Mouse (Mus musculus): ENCODE measurements around the gene Flot1. TPM values are rescaled to one million over a fixed set of nuclear protein-coding genes. Genes with fewer than 3 reads are reported as not detected.
A peak's percentile ranks its signal among the peaks of the same experiment; 100 is the strongest.

Flot1 gene
- polyA plus RNA-seq, 1 experiment from 2014 or later = 53.7 TPM

- WGBS = 93% methylated on average over 2 of the region's 2 CpGs
- Histone ChIP-seq H3K9me3 (no peaks in the 10 kb centered on the region), H3K4me1 (no peaks in the 10 kb centered on the region), H3K27ac (no peak overlapping the region), H3K36me3 (replicated peaks) (no peaks in the 10 kb centered on the region), H3K27me3 (no peaks in the 10 kb centered on the region), H3K4me3 (replicated peaks) (no peak overlapping the region), H3K9ac (no peak overlapping the region), H3K4me2 (no peak overlapping the region)
- ATAC-seq (ENCODE audit: low FRiP score) = no peak
These were observed 30.2 kb upstream of the Flot1 start for GRCm38 (mm10) chr17:35792837-35793236.

GRCm38 (mm10) chr17:35795099-35795498 lies 27.9 kb upstream of the Flot1 start:
- no peaks in the 10 kb centered on the region for H3K9me3 ChIP-seq
- H3K9ac ChIP-seq = no peak overlapping the region
- 59% methylated on average over 2 of the region's 2 CpGs for WGBS
- no peak overlapping the region for H3K4me2 ChIP-seq
- no peaks in the 10 kb centered on the region for H3K27me3 ChIP-seq
- H3K36me3 ChIP-seq (replicated peaks) = no peaks in the 10 kb centered on the region
- H3K4me1 ChIP-seq = no peaks in the 10 kb centered on the region
- no peak overlapping the region for H3K27ac ChIP-seq
- no peak overlapping the region for H3K4me3 ChIP-seq (replicated peaks)
- ATAC-seq (ENCODE audit: low FRiP score) = no peak

GRCm38 (mm10) chr17:35795656-35796055 lies 27.4 kb upstream of the Flot1 start:
- no peak overlapping the region for H3K4me2 ChIP-seq
- no peaks in the 10 kb centered on the region for H3K4me1 ChIP-seq
- H3K27me3 ChIP-seq = no peaks in the 10 kb centered on the region
- H3K9ac ChIP-seq = no peak overlapping the region
- H3K27ac ChIP-seq = no peak overlapping the region
- ATAC-seq (ENCODE audit: low FRiP score) = no peak
- WGBS = 75% methylated on average over 6 of the region's 6 CpGs
- H3K36me3 ChIP-seq (replicated peaks) = no peaks in the 10 kb centered on the region
- no peak overlapping the region for H3K4me3 ChIP-seq (replicated peaks)
- no peaks in the 10 kb centered on the region for H3K9me3 ChIP-seq

GRCm38 (mm10) chr17:35796835-35797234 lies 26.2 kb upstream of the Flot1 start:
- Histone ChIP-seq H3K4me3 (replicated peaks) (no peak overlapping the region), H3K4me1 (no peaks in the 10 kb centered on the region), H3K9ac (no peak overlapping the region), H3K36me3 (replicated peaks) (no peaks in the 10 kb centered on the region), H3K27me3 (no peaks in the 10 kb centered on the region), H3K27ac (no peak overlapping the region), H3K4me2 (no peak overlapping the region), H3K9me3 (no peaks in the 10 kb centered on the region)
- WGBS = 68% methylated on average over 5 of the region's 5 CpGs
- no peak for ATAC-seq (ENCODE audit: low FRiP score)

GRCm38 (mm10) chr17:35800905-35801304 lies 22.1 kb upstream of the Flot1 start:
- 75% methylated on average over 2 of the region's 2 CpGs for WGBS
- Histone ChIP-seq H3K27me3 (no peaks in the 10 kb centered on the region), H3K4me2 (no peak overlapping the region), H3K4me1 (peaks cover 4% of the 10 kb centered on the region; the same call in 1 of the 2 replicates), H3K36me3 (replicated peaks) (no peaks in the 10 kb centered on the region), H3K4me3 (replicated peaks) (no peak overlapping the region), H3K27ac (no peak overlapping the region), H3K9me3 (no peaks in the 10 kb centered on the region), H3K9ac (no peak overlapping the region)
- ATAC-seq (ENCODE audit: low FRiP score) = no peak

GRCm38 (mm10) chr17:35803020-35803419 lies 20.0 kb upstream of the Flot1 start:
- WGBS = 61% methylated on average over 6 of the region's 6 CpGs
- Histone ChIP-seq H3K36me3 (replicated peaks) (no peaks in the 10 kb centered on the region), H3K4me2 (no peak overlapping the region), H3K4me1 (peaks cover 4% of the 10 kb centered on the region; the same call in 1 of the 2 replicates), H3K9ac (no peak overlapping the region), H3K27me3 (no peaks in the 10 kb centered on the region), H3K27ac (no peak overlapping the region), H3K9me3 (no peaks in the 10 kb centered on the region), H3K4me3 (replicated peaks) (no peak overlapping the region)
- ATAC-seq (ENCODE audit: low FRiP score) = no peak

GRCm38 (mm10) chr17:35803858-35804399 lies 19.1 kb upstream of the Flot1 start:
- no peaks in the 10 kb centered on the region for H3K27me3 ChIP-seq
- no peaks in the 10 kb centered on the region for H3K36me3 ChIP-seq (replicated peaks)
- peaks cover 4% of the 10 kb centered on the region; the same call in 1 of the 2 replicates for H3K4me1 ChIP-seq
- no peak overlapping the region for H3K4me2 ChIP-seq
- WGBS = 88% methylated on average over 4 of the region's 4 CpGs
- no peak overlapping the region for H3K27ac ChIP-seq
- no peak overlapping the region for H3K9ac ChIP-seq
- no peak for ATAC-seq (ENCODE audit: low FRiP score)
- no peak overlapping the region for H3K4me3 ChIP-seq (replicated peaks)
- no peaks in the 10 kb centered on the region for H3K9me3 ChIP-seq

GRCm38 (mm10) chr17:35808073-35808472 lies 15.0 kb upstream of the Flot1 start:
- Histone ChIP-seq H3K4me3 (replicated peaks) (no peak overlapping the region), H3K4me1 (peaks cover 1% of the 10 kb centered on the region; the same call in 1 of the 2 replicates), H3K27ac (no peak overlapping the region), H3K4me2 (no peak overlapping the region), H3K9ac (no peak overlapping the region), H3K9me3 (no peaks in the 10 kb centered on the region), H3K36me3 (replicated peaks) (no peaks in the 10 kb centered on the region), H3K27me3 (no peaks in the 10 kb centered on the region)
- no peak for ATAC-seq (ENCODE audit: low FRiP score)
- 77% methylated on average over 9 of the region's 9 CpGs for WGBS

- Histone ChIP-seq H3K27me3 (no peaks in the 10 kb centered on the region), H3K9me3 (no peaks in the 10 kb centered on the region), H3K9ac (no peak overlapping the region), H3K27ac (no peak overlapping the region), H3K4me1 (peaks cover 3% of the 10 kb centered on the region; the same call in 1 of the 2 replicates), H3K4me2 (no peak overlapping the region), H3K4me3 (replicated peaks) (no peak overlapping the region), H3K36me3 (replicated peaks) (no peaks in the 10 kb centered on the region)
- ATAC-seq (ENCODE audit: low FRiP score) = no peak
- 89% methylated on average over 11 of the region's 11 CpGs for WGBS
These were observed 13.6 kb upstream of the Flot1 start for GRCm38 (mm10) chr17:35809395-35809794.

GRCm38 (mm10) chr17:35810900-35811648 lies 12.0 kb upstream of the Flot1 start:
- ATAC-seq (ENCODE audit: low FRiP score) = no peak
- Histone ChIP-seq H3K27ac (no peak overlapping the region), H3K4me1 (peaks cover 3% of the 10 kb centered on the region; the same call in 1 of the 2 replicates), H3K27me3 (no peaks in the 10 kb centered on the region), H3K4me3 (replicated peaks) (no peak overlapping the region), H3K9ac (no peak overlapping the region), H3K36me3 (replicated peaks) (no peaks in the 10 kb centered on the region), H3K9me3 (no peaks in the 10 kb centered on the region), H3K4me2 (no peak overlapping the region)
- WGBS = 89% methylated on average over 5 of the region's 5 CpGs

GRCm38 (mm10) chr17:35812307-35812706 lies 10.7 kb upstream of the Flot1 start:
- 79% methylated on average over 5 of the region's 5 CpGs for WGBS
- Histone ChIP-seq H3K9ac (no peak overlapping the region), H3K9me3 (no peaks in the 10 kb centered on the region), H3K27ac (no peak overlapping the region), H3K4me3 (replicated peaks) (no peak overlapping the region), H3K4me1 (peaks cover 8% of the 10 kb centered on the region), H3K4me2 (no peak overlapping the region), H3K27me3 (no peaks in the 10 kb centered on the region; the same call in 1 of the 2 replicates), H3K36me3 (replicated peaks) (no peaks in the 10 kb centered on the region)
- no peak for ATAC-seq (ENCODE audit: low FRiP score)

- 81% methylated on average over 6 of the region's 6 CpGs for WGBS
- H3K9ac ChIP-seq = no peak overlapping the region
- H3K36me3 ChIP-seq (replicated peaks) = no peaks in the 10 kb centered on the region
- no peak for ATAC-seq (ENCODE audit: low FRiP score)
- H3K4me3 ChIP-seq (replicated peaks) = no peak overlapping the region
- H3K9me3 ChIP-seq = no peaks in the 10 kb centered on the region
- no peak overlapping the region for H3K4me2 ChIP-seq
- peak overlapping the region; percentile 16 for H3K27ac ChIP-seq
- H3K27me3 ChIP-seq = no peaks in the 10 kb centered on the region; the same call in 1 of the 2 replicates
- peaks cover 8% of the 10 kb centered on the region for H3K4me1 ChIP-seq
These were observed 10.3 kb upstream of the Flot1 start for GRCm38 (mm10) chr17:35812736-35813135.

GRCm38 (mm10) chr17:35813245-35813647 lies 9.8 kb upstream of the Flot1 start:
- Histone ChIP-seq H3K27ac (peak overlapping the region; percentile 16; the same call in 1 of the 2 replicates), H3K9ac (no peak overlapping the region), H3K9me3 (no peaks in the 10 kb centered on the region), H3K27me3 (no peaks in the 10 kb centered on the region; the same call in 1 of the 2 replicates), H3K4me2 (no peak overlapping the region), H3K36me3 (replicated peaks) (no peaks in the 10 kb centered on the region), H3K4me1 (peaks cover 8% of the 10 kb centered on the region), H3K4me3 (replicated peaks) (no peak overlapping the region)
- 69% methylated on average over 7 of the region's 7 CpGs for WGBS
- no peak for ATAC-seq (ENCODE audit: low FRiP score)

Data from forebrain, embryonic 12.5 days (tissue).